Mouse (Mus musculus) WW6 (cell line): ENCODE data around the gene Scarf2.

ENCODE experiments used
- DNase-seq: peaks from one replicate; pipeline ENCODE4 v3.0.0-alpha.2; 2013; ENCODE audit warnings: low read depth, low spot score

Gene Scarf2

DNA sequence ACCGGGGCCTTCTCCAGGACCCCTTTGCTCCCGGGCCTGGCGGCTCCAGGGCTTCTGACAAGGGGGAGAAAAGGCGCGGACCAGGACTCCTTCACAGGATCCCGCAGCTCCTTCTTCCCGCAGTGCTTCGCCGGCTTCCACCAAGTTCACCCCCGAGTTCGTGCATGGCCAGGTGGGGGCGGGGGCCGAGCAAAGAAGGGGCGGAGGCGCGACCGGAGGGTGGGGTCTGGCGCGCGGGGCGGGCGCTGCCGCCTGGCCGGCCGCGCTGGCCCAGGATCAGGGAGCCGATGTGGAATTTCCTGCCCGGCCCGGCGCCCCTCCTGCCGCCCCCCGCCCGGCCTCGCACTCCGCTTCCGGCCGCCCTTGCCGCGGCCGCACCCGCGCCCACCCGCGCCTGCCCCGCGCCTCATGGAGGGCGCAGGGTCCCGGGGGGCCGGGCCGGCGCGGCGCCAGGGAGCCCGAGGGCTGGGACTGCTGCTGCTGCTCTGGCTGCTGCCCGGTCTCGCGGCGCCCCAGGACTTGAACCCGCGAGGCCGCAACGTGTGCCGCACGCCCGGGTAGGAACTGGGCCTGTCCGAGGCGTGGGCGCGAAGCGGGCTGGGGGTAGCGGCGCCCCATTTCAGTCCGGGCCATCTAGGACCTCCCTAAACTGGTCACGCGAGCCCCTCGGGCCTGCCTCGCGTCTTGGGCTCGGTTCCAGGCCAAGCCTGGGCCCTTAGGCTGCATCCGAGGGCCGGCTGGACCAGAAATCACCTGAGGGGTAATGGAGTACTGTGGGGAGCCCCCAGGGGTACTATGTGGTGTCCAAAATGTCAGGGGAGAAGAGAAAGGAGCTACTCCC is at the start of gene Scarf2:
Gene Scarf2, plus strand, starts transcription at position 312 of the 841 bp plus-strand sequence.
- no peak for DNase-seq

- DNase-seq: no peak
These were observed 44.1 kb upstream of the Scarf2 start for GRCm38 (mm10) chr16:17753001-17753400.

DNA sequence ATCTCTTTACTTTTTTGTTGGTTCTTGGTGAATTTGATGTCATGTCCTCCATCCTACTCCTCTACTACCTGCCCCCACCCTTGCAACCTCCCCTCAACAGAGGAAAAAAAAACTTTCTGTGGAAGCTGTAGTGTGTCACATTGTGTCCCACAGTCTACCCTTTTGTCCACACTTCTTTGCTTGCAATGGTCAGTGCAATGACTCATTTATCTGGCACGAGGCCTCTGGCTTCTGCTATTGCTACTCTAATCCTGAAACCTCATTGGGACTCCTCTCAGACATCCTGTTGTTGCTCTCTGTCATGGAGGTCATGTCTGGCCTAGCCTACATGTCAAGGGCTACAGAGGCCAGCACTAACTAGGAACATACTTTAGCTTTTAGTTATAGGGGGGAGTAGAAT is 43.4 kb upstream of the Scarf2 start:
- DNase-seq: no peak

GRCm38 (mm10) chr16:17757756-17758155 is 39.3 kb upstream of the Scarf2 start:
- DNase-seq: no peak

DNA sequence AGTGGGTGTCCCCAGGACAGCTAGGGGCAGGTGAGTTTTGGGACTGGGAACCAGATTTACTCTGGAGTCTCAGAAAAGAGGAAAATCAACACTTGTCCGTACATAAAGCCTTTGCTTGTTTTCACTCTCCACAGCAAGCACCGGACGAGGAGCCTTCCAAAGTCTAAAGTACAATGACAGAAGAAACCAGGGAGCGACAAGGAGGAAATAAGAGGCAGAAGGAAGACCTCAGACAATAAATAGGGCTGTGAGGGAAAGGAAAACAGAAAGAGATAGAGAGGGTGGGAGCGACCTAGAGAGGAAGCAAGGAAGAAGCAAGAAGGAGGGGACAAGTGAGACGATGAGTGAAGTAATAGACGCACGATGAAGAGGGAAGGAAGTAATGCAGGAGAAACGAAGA is 38.2 kb upstream of the Scarf2 start:
- no peak for DNase-seq

DNA sequence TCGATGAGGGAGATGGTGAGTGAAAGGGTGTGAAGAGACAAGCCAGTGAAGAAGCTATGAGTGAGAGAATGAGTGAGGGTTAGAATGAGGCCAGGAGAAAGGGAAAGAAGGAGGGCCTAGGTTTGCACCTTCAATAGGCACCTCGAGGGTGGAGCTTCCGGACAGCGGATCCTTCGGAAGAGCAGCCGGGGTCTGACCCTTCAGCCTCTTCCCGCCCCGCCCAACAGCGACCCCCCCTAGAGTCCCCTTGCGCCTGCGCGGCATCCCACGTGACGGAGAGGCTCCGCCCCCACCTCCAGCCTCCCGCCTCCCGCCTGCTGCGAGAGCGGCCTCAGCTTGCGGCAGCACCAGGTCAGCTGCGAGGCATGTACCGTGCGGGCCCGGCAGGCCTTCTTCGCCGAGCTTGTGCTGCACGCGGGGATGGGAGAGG is 37.7 kb upstream of the Scarf2 start, which contains the start of gene Klhl22:
Gene Klhl22, plus strand, starts transcription at position 275 of the 430 bp plus-strand sequence.
- DNase-seq: peak; percentile 46

- no peak for DNase-seq
These were observed 37.2 kb upstream of the Scarf2 start for GRCm38 (mm10) chr16:17759813-17760321.

DNA sequence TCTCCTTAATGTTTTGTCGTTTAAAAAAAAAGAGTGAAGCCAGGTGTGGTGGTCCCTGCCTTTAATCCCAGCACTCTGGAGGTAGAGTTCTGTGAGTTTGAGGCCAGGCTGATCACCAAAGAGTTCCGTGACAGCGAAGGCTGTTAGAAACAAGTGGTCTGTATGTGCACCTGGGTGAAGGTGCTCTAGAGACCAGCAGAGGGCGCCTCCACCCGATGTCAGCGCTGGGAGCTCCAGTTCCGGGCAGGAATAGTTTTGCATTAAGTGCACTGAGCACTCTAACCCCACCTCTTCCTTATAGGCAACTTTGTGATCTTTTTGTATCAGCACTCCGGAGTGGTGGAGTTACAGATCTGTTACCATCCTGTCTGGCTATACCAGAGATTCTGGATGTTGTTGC is 36.4 kb upstream of the Scarf2 start:
- peak; percentile 47 for DNase-seq

- DNase-seq: no peak
These were observed 36.0 kb upstream of the Scarf2 start for GRCm38 (mm10) chr16:17761074-17761473.

DNA sequence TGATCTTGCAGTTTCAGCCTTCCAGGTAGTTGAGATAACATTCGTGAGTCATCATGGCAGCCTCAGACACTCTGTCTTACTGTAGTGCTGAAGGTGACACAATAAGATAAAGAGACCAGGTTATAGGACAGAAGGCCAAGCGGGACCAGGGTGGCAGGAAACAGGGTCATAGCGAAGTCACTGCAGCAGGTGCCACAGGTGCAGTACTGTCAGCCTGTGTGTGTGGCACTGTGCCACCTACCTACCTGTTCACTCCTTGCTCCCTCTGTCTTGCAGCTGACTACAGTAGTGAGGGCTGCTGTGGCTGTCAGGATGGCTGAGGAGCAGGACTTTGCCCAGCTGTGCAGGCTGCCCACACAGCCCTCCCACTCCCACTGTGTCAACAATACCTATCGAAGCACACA is 33.0 kb upstream of the Scarf2 start:
- no peak for DNase-seq

DNA sequence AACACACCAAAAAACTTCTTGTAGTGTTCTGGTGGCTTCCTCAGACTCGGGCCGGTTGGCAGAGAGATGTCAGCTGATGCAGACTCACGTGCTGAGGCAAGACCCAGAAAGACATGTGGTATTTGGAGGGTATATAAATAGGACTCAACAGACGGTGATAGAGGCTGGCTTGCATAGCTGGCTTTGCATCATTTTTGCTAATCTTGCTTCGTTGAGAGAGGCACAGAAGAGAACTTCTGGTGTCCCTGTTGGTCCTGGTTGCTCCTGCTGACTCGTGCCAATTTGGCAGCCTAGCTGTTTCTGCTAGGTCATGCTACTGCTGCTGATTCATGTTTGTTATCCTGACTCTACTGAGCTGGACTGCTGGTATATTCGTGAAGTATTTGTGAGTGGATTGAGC is 28.2 kb upstream of the Scarf2 start:
- DNase-seq: no peak

GRCm38 (mm10) chr16:17771117-17771865 is 25.8 kb upstream of the Scarf2 start:
- no peak for DNase-seq

GRCm38 (mm10) chr16:17776828-17777227 is 20.3 kb upstream of the Scarf2 start:
- DNase-seq: no peak

- DNase-seq: no peak
These were observed 18.9 kb upstream of the Scarf2 start for GRCm38 (mm10) chr16:17778223-17778622.

- no peak for DNase-seq
These were observed 17.4 kb upstream of the Scarf2 start for GRCm38 (mm10) chr16:17779692-17780091.

DNA sequence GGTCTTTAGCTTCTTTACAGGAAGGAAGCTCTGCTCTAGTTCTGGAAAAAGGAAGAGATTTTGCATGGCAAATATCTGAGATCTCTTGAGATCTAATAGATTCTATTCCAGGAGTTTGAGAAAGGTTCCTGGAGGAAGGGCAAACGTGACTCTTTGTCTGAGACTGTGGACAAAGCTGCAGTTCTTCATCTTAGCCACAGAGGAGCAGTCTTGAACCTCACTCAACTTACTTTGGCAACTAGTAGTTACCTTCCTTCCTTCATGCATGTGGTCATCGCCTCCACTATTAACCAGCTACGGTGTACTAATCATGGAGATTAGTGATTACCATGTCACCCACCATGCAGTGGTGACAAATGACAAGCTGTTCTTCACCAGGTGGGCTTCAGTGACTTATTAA is 11.7 kb upstream of the Scarf2 start:
- DNase-seq: no peak

DNA sequence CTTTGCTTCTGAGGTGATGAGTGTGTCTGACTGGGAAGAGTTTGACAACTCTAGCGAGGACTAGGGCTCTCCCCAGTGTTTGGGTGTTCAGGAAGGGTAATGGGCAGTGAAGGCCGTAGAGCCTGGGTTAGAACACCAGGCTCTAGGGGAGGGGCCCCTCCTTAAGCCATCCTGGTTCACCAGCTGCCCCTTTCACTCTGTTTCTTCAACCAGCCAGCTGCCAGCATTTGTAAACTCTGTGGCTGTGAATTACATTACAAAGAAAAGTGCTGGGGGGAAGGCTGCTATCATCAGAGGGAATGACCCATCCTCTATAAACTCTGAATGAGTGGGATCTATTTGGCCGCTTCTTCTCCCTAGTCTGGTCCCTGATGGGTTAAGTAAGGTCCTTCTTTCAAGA is 4.4 kb upstream of the Scarf2 start:
- DNase-seq: no peak

DNA sequence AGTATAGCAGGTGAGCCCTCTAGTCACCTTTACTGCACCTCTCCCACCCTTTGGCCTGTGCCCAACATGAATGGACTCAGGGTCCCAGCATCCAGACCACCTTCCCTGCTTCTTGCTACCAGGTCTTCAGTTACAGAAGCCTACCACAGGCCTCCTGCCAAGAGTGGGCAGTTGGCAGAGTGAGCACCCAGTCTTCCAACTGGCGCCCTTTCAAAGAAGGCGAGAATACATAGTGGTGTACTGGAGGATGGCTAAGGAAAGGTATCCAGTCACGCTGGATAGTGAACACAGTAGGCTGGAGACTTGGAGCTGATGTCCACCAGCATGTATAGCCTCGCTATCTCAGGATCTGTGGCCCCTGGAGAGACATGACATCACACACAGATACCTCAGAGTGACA is 3.0 kb upstream of the Scarf2 start:
- DNase-seq: no peak

- DNase-seq: no peak
These were observed 1.4 kb upstream of the Scarf2 start for GRCm38 (mm10) chr16:17795643-17796042.

GRCm38 (mm10) chr16:17796519-17796918 is 563 bp upstream of the Scarf2 start:
- DNase-seq: no peak

DNA sequence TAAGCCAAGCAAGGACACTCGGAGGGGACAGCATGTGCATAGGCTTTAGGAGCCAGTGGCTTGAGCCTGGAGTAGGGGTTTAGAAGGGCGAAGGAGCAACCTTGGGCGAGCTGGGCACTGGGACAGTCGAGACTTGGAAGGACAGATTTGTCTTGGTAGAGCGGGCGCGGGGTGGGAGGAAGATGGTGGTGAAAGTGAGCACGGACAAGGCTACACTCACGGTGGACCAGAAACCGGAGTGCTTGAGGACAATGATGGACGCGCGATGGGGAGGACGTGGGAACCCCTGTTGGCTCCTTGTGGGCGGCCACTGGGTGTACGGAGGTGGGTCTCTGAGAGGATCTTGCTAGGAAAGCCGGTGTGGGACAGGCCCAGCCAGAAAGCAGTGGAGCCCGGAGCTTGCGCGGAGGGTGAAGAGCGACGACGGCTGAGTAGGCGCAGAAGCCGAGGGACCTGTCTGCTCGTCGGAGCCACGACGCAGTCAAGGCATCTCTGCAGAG is 780 bp downstream of the Scarf2 start:
- DNase-seq: no peak
